Mouse (Mus musculus) splenic B cell, adult 2 months (primary cell): ENCODE results near the gene Olfr133.
"Not testable (repeated sequence)": the region's sequence is repeated elsewhere in the genome, so short reads cannot be mapped to it uniquely, and the experiment has no call there.

ENCODE experiments used
- DNase-seq: peaks from one replicate; pipeline ENCODE4 v3.0.0-alpha.2; 2011; ENCODE audit warnings: low read depth, low spot score
- H3K27me3 ChIP-seq: 2 replicates; pipeline ENCODE4 v1.6.1; 2012; ENCODE audit warnings: mild to moderate bottlenecking, low read length, moderate library complexity, mixed read lengths; ENCODE audit not compliant: control insufficient read depth, poor library complexity, insufficient read depth, severe bottlenecking
- H3K36me3 ChIP-seq: 2 replicates; pipeline ENCODE4 v1.6.1; 2012; ENCODE audit warnings: mild to moderate bottlenecking, low read length, moderate library complexity, mixed read lengths; ENCODE audit not compliant: control insufficient read depth, poor library complexity, insufficient read depth, severe bottlenecking

Gene Olfr133

DNA sequence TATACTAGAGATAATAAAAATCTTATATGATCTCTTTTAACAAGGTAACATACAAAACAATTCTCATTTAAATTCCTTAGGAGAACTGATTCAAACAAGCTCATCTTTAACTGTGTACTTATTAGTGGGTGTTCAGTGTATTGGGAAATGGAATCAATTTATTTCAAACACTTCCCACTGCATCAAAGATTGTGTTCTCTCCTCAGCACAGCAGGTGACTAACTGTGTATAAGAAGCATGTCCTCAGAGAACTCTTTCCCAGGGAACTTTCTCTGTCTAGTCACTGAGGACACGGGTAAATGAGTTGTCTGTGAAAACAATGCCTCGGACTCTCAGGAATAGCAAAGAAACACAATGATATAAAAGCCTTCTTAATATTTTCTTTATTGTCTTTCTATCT is at the start of gene Olfr133:
TSS of gene Olfr133 (plus strand) at position 301 of the 400 bp plus-strand sequence.
- H3K27me3 ChIP-seq = no peaks in the 10 kb centered on the region
- DNase-seq = no peak
- no peaks in the 10 kb centered on the region for H3K36me3 ChIP-seq

DNA sequence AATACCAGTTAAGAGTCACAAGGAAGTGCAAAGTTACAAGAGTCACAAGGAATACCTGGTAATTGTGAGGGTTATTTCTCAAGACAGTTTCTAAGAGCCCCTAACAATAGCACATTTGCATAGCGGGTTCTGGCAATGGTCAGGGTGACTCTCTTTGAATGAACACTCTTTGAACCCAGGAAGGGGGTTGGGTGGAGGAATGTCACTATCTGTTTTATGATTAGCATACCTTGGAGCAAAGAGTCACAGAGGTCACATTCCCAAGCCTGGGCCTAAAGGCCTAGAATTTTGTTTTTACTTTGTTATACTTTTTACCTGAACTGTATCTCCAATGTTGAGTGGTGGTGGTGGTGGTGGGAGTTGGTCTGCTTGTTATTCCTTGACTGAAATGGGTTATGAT is 20.9 kb upstream of the Olfr133 start:
- H3K27me3 ChIP-seq, DNase-seq, H3K36me3 ChIP-seq: not testable (repeated sequence)

DNA sequence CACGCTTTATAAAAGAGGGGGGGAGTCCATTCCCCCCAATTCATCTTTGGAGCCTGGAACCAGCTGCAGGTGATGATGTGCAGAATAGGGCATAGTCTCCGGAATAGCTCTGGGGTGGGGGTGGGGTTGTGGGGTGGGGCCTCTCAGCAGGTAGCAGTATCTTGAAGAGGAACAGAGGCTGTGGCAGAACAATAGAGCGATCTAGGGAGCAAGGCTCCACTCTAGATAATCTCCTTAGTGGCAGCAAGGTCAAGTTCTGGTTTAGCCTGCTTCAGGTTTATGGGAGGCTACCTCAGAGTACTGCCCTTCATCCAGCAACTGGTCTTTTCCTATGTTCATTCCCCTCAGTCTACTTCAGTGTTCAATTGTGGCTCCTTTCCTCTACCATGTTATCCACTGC is 19.7 kb upstream of the Olfr133 start:
- not testable (repeated sequence) for H3K36me3 ChIP-seq, H3K27me3 ChIP-seq, DNase-seq

DNA sequence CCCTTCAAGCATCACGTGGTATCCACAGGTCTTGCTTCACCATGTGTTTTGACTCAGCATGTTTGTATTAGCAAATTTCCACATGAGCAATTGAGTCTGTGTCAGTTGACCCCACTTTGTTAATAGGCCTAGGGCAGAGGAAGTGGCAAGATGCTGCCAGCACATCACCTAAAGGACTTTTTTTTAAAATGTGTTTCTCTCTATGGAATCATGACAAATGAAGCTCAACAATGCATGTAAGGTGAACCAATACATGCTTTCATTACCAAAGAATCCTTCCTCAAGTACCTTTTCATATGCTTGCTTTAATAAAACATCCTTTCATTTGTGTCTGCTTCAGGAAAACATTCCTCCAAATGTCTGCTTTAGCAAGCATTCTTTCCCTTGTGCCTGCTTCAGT is 10.7 kb upstream of the Olfr133 start, which contains the start of gene Olfr132:
TSS of gene Olfr132 (minus strand) at position 101 of the 400 bp plus-strand sequence.
- no peaks in the 10 kb centered on the region for H3K27me3 ChIP-seq
- H3K36me3 ChIP-seq = no peaks in the 10 kb centered on the region
- no peak for DNase-seq

DNA sequence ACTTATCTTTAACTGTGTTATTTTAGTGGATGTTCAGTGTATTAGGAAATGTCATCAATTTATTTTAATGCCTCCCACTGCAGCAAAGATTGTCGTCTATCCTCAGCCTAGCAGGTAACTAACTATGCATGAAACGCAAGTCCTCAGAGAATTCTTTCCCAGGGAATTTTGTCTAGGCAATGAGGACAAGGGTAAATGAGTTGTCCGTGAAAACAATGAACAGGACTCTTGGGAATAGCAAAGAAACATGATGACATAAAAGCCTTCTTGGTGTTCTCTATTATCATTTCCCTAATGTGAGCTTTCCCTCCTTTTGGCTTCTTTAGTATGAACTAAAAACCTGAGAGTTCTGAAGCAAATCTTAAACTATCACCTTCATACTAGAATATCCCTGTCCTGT is 26.0 kb downstream of the Olfr133 start, which contains the start of gene Olfr134:
TSS of gene Olfr134 (plus strand) at position 301 of the 400 bp plus-strand sequence.
- no peak for DNase-seq
- Histone ChIP-seq H3K27me3 (no peaks in the 10 kb centered on the region), H3K36me3 (no peaks in the 10 kb centered on the region)
